Mouse (Mus musculus): ENCODE data around the gene Rps6kb2.
A peak's percentile ranks its signal among the peaks of the same experiment; 100 is the strongest.

Gene Rps6kb2

DNA sequence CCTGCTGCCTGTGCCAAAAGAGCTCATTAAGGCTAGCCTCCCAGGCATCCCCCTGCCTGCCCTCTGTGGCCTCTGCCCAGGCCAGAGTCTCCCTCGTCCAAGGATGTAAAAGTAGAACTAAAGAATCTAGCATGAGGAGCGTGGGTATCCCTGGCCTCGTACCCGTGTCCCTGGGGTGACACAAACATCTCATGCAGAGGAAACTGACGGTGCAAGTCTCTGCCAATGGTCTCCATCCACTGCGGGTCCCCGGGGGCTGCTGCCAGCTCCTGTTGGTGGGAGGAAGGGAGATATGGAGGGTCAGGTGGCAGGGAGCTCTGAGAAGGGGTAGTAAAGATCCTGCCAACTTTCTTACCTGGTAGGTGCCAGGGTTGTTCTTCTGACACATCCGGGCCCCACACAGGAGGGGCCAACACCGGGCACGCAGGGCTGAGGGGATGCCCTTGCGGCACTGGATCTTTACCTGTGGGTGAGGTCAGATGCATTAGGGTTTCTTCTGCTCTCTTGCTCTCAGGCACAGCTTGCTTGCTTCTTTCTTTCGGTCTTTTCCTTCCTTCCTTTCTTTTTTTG, 26.0 kb upstream of the Rps6kb2 start:
- DNase-seq (ENCODE audit: low spot score in 2 of 2): no peak

DNA sequence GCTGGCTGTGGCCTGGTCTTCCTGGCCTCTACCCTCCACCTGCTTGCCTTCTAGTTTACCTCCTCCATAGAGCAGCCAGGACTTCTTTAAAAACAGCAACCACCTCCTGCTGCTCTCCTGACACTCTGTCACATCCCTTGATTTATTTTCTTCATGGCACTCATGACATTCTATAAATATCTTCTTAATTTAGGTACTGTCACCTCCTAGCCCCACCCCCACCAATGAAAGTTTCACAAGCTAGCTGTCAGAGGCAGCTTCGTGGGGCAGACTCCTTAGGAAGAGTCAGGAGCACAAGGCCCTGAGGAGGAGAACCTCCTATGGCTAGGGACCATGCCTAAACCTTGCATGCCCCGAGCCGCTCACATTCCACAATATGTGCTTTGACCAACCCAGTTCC, 24.1 kb upstream of the Rps6kb2 start:
- no peak for DNase-seq (ENCODE audit: low spot score in 2 of 2)

DNA sequence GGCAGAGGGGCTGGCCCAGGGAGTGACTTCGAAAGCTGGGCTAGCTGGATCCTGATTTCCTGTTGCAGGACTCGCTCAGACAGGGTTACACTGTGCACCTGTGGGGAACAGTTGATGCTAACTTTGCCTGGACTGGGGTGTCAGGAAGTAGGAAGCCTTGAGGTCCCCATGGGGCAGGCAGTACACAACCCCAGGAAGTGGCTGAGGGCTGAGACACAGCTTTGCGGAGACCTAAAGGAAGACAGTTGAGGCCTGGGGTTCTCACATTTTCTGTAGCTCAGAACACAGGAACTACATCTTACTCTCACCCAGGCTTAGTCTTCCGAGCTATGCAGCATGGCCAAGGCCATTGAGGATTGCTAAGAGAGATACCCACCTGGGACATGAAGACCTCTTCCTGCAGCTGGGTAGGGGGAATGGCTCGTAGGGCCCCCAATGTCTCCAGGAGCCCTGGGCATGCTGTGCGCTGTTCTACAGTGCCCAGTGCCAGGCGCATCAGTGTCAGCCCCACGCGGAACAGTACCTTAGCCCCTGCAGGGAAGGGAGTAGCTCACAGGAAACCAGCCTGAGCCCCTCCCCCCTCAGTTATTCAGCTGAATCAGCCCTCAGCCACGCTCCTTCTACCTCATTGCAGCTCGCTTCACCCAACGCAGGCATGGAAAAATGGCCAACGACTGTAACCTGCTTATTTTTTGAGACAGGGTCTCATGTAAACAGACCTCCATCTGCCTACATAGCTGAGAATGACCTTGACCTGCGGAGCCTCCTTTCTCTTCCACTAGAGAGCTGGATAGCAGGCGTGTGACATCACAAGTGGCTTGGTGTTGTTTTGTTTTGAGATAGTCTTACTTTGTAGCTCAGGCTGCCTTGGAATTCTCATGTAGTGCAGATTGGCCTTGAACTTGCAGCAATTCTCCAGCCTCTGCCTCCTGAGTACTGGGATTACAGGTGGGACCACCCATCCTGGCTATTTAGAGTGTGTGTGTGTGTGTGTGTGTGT, 22.1 kb upstream of the Rps6kb2 start:
- DNase-seq (ENCODE audit: low spot score in 2 of 2): peak in 1 of 2 experiments; percentile 18

DNA sequence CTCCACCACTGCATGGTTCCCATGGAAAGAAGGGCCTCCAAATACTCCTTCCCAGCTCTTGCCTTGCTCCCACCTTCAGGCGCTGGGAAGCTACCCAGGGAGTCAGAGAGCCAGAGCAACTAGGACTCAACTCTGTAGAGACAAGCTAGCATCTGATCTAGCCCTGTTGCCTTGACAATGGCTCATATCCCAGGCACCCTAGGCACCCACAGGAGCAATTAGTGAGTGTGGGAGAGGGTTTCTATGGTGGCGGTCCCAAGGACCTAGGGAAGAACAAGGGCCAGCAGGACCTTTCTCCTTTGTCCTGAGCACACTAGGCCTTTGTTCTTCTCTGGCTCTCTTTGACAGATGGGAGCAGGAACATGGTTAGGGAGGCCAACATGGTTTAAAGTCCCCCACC, 20.5 kb upstream of the Rps6kb2 start:
- DNase-seq (ENCODE audit: low spot score in 2 of 2): no peak

DNA sequence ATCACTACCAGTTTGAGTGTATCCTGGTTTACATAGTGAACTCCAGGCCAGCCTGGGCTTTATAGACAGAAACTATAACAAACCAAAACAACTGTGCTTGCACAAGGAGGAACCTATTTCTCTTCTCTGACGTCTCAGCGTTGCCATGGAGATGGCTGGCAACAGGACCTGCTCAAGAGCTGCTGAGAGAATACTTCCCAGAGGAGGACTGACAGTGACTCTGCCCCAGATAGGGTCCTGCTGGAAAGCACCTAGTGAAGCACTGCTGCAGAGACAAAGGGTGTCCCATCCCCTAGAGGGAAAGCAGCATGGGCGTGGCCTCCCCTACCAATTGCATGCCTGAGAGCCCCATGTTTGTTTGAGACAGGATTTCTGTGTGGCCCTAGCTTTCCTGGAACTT, 18.7 kb upstream of the Rps6kb2 start:
- DNase-seq (ENCODE audit: low spot score in 2 of 2): peak; percentile 72 to 73

DNA sequence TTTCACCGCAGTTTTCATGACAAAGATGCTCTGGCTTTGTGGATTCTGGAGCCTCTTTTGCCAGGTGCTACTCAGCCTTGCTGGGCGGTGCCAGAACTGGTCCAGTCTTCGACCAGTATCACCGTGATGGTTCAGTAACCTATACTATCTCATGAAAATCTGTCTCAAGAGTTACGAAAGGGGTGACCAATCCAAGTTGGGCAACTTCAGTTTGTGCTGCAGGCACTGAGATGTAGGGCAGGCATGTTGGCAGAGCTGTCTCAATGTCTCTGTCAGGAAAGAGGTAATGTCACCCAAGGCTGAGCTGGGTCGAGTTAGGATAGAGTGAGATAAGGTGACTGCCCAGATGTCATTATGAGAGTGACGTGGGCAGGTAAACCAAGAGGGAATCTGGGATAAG, 17.3 kb upstream of the Rps6kb2 start:
- no peak for DNase-seq (ENCODE audit: low spot score in 2 of 2)

DNA sequence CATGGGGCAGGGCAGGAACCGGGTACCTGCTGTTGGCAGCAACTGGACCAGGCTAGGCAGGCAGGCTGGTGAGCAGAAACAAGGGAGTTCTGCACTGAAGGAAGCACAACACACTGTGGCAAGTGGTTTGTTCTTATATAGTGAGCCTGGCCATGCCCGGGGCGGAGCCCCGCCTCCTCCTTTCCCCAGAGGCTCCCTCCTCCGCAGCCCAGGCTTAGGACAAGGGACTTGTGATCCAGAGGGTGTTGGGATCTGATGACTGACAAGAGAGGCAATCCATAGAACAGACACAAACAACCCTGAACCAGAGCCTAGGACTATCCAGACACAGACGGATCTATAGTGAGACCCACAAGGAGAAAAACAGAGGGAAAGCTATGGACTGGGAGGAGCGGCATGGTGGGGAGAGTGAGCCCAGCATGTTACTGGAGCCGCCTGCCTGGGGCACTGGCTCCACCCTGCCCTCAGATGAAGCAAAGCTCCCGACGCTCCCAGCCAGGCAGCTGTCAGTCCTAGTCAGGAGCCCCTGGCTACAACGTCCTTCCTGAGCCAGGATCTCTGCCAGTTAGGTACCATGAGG, 12.3 kb upstream of the Rps6kb2 start, which contains the start of gene Carns1:
Gene Carns1, minus strand, starts transcription at position 112 of the 580 bp plus-strand sequence.
- peak in 1 of 2 experiments; percentile 20 for DNase-seq (ENCODE audit: low spot score in 2 of 2)

DNA sequence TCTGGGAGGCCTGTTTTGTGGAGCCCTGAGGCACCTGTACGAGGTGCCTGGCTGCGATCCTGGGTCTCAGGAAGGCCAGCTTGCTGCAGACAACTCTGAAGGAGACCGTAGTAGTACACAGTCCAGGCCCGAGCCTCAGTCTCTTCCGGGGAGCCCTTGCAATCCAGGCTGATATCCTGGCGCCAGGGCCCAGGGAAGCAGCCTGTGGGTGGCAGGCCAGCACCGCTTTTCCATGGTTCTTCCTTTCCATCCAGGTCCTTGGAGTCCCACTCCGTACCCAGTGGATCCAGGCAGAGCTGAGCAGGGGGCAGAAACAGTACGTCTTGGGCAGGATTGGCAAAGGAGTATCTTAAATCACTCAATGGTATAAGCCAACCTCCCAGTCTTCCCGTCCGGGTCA, 9.8 kb upstream of the Rps6kb2 start:
- DNase-seq (ENCODE audit: low spot score in 2 of 2): no peak

DNA sequence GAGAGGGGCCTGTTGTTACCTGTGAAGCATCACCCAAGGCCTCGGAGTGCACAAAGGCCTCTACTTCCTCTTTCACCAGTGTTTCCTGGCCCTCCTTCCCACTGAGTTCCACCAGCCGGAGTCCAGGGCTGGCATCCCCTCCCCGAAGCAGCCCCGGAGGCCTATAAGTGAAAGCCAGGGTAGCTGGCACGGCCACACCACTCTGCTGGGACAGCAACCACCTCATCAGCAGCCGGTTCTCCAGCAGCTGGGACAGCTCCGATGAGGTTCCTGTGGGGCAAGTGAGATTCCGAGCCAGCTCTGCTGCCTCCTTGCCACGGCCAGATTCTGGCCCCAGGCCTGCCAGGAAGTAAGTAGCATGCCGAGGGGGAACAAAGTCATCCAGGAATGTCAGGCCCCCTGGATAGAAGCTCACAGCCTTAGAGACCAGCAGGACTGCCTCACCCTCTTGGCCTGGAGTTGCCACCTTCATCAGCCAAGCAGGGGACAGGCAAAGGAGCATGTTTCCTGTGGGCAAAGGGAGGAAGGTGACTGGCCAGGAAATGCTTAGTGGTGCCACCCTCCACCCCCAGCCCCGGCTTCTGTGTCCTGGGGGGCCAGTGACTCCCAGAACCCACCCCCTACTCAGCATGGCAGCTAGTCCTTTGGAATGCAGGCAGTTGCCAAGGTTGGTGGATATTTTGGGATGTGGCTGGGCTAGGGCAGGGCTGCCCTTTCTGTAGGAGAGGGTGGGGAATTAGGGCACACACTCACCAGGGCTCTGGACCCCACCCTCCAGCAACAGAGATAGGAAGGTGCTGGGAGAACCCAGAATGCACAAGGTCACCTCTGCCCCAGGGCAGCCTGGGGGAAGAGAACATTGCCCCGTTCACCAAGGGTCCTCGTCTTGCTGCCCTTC, 8.5 kb upstream of the Rps6kb2 start:
- no peak for DNase-seq (ENCODE audit: low spot score in 2 of 2)

DNA sequence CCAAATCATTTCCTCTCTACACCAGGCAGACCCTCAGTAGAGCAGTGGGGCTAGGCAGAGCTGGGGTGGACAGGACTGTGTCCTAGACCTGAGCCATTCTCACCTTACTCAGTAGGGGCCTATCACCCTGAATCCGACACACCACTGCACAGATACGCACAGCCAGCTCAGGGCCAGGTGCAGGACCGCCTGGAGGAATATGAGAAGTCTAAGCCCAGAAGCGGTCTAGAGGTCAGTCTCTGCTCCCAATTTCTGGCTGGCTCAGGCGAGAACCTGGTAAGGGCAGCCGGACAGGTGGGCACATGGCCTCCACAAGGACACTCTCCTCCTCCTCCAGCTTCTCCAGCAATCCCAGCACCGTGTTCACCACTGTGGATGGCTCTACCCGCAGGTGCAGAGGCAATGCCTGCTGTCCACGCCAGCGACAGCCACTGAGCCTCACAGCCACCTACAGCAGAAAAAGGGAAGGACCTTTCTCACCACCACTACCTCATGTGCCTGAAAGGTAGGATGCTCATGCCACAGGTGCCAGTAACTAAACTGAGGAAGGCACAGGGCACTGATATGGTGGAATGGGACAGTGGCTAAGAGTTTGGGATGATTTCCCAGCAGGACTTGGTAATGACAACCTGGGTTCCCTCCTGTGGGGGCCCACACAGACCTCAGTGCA, 7.7 kb upstream of the Rps6kb2 start:
- DNase-seq (ENCODE audit: low spot score in 2 of 2): no peak

DNA sequence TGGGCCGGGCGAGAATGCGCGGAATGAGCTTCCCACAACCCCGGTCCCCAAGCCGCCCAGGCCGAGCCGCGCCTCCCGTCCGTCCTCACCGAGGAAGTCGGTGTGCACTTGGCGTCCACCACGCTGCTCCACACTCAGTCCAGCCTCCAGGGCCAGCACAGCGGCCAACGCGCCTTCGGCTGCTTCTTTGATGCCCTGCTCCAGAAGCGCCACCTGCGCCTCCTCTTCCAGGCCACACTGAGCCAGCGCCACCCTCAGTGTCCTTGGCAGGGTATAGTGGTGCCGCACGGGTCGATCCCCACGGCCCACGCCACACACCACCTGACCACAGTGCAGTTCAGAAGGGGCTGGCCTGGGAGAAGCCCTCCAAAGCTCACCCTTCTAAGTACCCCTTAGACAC, 6.7 kb upstream of the Rps6kb2 start:
- DNase-seq (ENCODE audit: low spot score in 2 of 2): no peak

DNA sequence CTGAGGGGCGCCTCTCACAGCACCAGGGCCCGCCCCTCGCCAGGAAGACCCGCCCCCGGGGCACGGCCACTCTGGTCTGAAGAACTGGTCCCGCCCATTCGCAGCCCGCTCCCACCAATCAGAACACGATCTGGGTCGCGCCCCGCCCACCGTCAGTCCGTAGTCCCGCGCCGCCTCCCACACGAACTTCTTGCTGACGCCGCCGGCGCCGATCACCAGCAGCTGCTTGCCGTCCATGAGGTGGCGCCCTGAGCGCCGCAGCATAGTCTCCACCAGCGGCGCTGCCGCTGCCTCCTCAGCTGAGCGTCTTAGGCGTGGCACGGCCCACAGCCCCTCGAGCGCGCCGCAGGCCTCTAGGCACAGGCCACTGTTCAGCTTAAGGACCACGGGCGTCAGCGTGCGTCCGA, 6.2 kb upstream of the Rps6kb2 start:
- peak; percentile 99 to 100 for DNase-seq (ENCODE audit: low spot score in 2 of 2)

DNA sequence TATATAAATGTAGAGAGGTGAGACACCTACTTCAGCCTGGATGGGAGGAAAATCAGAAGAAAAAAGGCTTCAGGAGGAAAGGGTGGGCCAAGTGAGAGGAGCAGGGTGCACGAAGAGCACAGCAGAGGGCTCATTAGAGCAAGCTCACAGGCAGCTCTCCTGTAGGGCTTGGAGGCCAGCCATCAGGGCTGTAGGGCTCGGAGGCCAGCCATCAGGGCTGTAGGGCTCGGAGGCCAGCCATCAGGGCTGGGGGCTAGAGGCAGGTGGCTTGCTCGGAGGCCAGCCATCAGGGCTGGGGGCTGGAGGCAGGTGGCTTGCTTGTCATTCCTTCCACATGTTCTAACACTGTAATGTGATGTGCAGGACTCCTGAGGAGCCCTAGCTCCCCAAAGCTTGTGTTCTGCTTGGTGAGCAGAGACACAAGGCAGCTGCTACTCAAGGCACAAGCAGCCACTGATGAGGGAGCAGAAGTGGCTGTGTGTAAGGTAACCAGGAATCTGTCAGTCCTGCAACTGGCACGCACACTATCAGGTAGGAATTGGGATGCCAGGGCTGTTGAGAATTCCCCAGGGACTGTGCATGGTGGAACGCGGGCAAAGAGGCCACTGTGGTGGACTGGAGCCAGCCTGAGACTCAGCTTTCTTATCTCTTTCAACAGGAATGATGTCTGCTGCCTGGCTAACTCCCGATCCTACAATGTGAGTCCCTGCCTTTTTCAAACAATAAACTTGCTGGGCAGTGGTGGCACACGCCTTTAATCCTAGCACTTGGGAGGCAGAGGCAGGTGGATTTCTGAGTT, 3.7 kb upstream of the Rps6kb2 start:
- DNase-seq (ENCODE audit: low spot score in 2 of 2): no peak

DNA sequence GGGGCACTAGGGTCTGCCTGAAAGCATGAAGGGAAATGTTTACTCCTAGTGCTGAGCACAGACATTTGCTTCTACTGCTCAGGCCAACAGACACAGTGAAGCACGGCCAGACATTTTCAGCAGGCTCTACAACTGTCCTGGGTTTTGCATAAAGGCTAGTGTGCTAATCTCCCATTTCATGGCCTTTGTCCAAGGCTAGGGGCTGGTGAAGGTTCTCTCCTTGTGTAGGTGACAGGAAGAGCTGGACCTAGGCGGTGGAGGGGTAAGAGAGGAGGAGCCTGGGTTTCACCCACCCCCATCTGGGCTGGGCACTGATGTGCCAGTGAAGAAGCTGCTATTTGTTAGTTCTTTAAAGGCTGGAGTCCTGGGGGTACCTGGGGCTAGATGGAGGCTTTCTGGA, 1.6 kb upstream of the Rps6kb2 start:
- DNase-seq (ENCODE audit: low spot score in 2 of 2): no peak

DNA sequence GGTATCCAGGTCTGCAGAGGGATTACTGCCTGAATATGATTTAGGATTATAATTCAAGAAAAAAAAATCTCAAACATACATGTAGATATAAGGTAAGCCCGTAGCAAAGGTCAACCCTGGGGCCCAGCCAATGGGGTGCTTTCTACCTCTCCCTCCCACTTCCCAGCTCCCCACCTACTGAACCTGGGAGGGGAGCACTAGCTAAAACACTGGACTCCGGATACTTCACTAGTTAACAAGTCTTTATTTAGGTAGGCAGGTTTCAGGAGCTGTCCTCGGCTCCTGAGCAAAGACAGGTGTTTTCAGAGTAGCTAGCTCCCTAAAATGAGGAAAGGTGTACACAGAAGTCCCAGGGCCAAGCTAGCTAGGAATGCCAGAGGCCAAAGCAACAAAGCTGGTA, 946 bp upstream of the Rps6kb2 start:
- DNase-seq (ENCODE audit: low spot score in 2 of 2): no peak

DNA sequence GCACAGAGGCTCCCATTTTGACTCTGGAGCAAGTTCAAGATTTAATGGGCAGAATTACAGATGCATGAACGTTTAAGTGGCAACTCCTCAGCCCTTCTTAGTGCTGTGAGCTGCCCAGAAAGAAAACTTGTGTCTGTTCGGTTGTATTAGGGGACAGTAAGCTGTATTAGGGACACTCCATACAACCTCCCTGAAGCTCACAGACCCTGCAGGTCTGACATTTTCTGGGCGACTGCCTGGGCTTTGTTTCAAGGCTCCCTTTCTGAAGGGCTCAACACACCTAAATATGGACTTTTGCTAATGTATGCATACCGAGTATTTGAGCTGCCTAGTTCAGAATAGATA, 361 bp upstream of the Rps6kb2 start:
- DNase-seq (ENCODE audit: low spot score in 2 of 2): no peak

DNA sequence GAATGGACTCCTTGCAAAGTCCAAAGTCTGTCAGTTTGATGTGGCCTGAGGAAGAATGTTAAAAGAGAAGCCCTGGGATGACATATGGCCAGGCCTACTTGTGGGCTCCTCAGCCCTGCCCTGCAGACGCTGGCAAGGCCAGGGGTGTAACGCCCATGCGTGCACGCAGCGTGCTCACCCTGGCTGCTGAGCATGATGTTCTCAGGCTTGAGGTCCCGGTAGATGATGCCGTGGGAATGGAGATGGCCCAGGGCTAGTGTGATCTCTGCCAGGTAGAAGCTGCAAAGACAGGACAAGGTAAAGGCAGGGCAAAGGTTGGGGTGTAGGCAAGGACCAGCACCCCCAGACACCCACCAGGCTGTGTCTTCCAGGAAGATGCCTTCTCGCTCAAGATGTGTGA, 4.1 kb downstream of the Rps6kb2 start:
- DNase-seq (ENCODE audit: low spot score in 2 of 2): no peak

DNA sequence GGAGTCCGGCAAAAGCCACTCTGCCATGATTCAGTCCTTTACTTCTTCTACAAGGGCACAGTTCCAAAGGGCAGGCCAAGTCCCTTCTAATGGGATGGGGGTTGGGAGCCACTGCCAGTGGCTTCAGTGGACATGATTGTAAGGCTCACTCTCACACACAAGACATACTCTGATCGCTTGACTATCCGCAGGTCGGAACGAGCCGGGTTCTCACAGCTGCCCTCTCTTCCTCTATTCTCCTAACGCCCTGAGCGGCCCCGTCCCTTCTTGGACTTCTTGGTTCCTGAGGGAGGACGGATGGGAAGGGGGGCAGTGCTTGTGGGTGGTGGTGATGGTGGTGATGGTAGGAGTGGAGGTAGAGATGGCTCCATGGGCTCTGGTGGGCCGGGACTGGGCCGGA, 6.4 kb downstream of the Rps6kb2 start:
- peak in 1 of 2 experiments; percentile 12 for DNase-seq (ENCODE audit: low spot score in 2 of 2)

DNA sequence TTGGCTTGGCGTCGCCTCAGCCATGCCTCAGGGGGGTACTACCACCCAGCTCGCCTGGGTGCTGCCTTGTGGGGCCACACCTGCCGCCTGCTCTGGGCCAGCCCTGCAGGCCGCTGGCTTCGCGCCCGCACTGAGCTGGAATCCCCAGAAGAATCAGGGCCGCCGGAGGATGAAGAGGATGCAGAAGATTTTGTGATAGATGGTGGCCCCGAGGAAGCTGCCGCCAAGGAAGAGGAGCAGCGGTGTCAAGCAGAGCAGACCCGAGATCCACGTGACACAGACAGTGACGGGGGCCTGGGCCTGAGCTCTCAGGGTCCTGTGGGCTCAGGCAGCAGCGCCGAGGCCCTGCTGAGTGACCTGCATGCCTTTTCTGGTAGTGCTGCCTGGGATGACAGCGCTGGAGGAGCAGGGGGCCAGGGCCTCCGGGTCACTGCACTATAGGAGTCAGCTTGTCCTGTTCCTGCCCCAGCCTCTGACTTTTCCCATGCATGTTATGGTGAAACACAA, 7.0 kb downstream of the Rps6kb2 start:
- DNase-seq (ENCODE audit: low spot score in 2 of 2): peak in 1 of 2 experiments; percentile 6
